Mouse (Mus musculus) forebrain, embryonic 11.5 days (tissue): ENCODE results near the gene Cd86. TPM values are rescaled to one million over a fixed set of nuclear protein-coding genes. Genes with fewer than 3 reads are reported as not detected.

Experiments used
- ATAC-seq: fragments of 200-750 bp; cut with Nextera tagmentation; replicated peaks from 2 replicates; pipeline ENCODE4 v1.8.0; 2017; ENCODE audit warnings: moderate TSS enrichment; ENCODE audit not compliant: low FRiP score
- DNase-seq: peaks from one replicate; pipeline ENCODE4 v3.0.0-alpha.2; 2017; ENCODE audit warnings: low spot score
- H3K27ac ChIP-seq: fragments of 300-500 bp; sonication (generic); 2 replicates; pipeline ENCODE4 v1.5.1; 2014; ENCODE audit warnings: low read depth, low read length
- H3K27me3 ChIP-seq: fragments of 300-500 bp; sonication (generic); 2 replicates; pipeline ENCODE4 v1.6.1; 2014; ENCODE audit warnings: mild to moderate bottlenecking, low read length, mixed read lengths; ENCODE audit not compliant: control insufficient read depth, insufficient read depth
- H3K36me3 ChIP-seq: fragments of 300-500 bp; sonication (generic); 2 replicates; pipeline ENCODE4 v1.6.1; 2014; ENCODE audit warnings: mild to moderate bottlenecking, low read length, moderate library complexity, mixed read lengths; ENCODE audit not compliant: control insufficient read depth, insufficient read depth
- H3K4me1 ChIP-seq: fragments of 300-500 bp; sonication (generic); replicated peaks from 2 replicates; pipeline ENCODE4 v1.6.1; 2014; ENCODE audit warnings: low read length, mixed read lengths; ENCODE audit not compliant: control insufficient read depth, insufficient read depth
- H3K4me2 ChIP-seq: fragments of 300-500 bp; sonication (generic); 2 replicates; pipeline ENCODE4 v1.6.1; 2014; ENCODE audit warnings: low read depth, mild to moderate bottlenecking, low read length, moderate library complexity, mixed read lengths; ENCODE audit not compliant: severe bottlenecking
- H3K4me3 ChIP-seq: fragments of 300-500 bp; sonication (generic); 2 replicates; pipeline ENCODE4 v1.5.1; 2014; ENCODE audit warnings: low read depth, low read length
- H3K9ac ChIP-seq: fragments of 300-500 bp; sonication (generic); 2 replicates; pipeline ENCODE4 v1.6.1; 2014; ENCODE audit warnings: low read length
- H3K9me3 ChIP-seq: fragments of 300-500 bp; sonication (generic); 2 replicates; pipeline ENCODE4 v1.6.1; 2016; ENCODE audit warnings: low read length, mixed read lengths; ENCODE audit not compliant: control insufficient read depth
- WGBS: fragments of 180-500 bp; shearing (Covaris S2); extraction: QIAGEN DNeasy Blood & Tissue Kit; methylation state at CpG from one replicate; pipeline ENCODE4 v1.1.7; 2014; 5-methylcytosine and 5-hydroxymethylcytosine counted together
- polyA plus RNA-seq: library from polyadenylated mRNA; unstranded; fragments of >200 nt; fragmentation: Nextera tagmentation; extraction: Ambion mirVana; gene quantifications from 2 replicates; pipeline ENCODE4 v1.2.1, GENCODE M21; 2014

The Cd86 gene
- polyA plus RNA-seq, 1 experiment from 2014 or later, result 1.4 TPM

DNA sequence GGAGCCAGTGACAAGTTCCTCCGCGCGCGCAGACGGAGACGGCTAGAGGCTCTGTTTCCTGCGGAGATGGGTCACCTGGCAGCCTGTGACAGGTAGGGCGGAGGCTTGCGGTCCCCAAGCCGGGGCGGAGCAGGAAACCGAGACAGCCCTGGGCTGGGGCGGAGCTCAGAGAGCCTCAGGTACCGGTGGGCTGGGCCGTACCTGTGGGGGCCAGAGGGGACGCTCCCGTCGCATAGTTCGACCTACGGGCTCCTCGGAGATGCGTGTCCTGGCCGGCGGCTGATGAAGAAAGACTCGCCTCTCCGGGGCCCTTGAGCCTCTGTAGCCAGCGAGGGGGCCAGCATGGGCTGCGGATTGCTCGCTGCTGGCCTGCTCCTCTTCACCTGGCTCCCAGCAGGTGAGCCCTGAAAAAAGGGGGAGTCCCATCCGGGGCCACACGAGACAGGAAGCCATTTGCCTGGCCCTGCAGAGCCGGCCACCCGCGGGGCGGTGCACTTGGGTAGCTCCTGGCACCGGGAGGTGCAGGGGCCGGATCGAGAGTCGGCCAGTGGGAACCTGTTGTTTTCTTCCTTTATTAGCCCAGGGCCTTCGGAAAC is 28.0 kb upstream of the Cd86 start, which contains the start of gene Ildr1:
Ildr1 (plus strand) TSS at position 161 of the 596 bp plus-strand sequence.
- Histone ChIP-seq H3K36me3 (no peaks in the 10 kb centered on the region), H3K27me3 (peaks cover 9% of the 10 kb centered on the region), H3K4me3 (peak within 1 kb of the TSS; percentile 34), H3K9me3 (no peaks in the 10 kb centered on the region), H3K9ac (peak within 1 kb of the TSS; percentile 55), H3K27ac (no peak within 1 kb of the TSS), H3K4me2 (peak within 1 kb of the TSS; percentile 83), H3K4me1 (peaks cover 4% of the 10 kb centered on the region; the same call in 1 of the 2 replicates)
- 1% methylated on average over 40 of the region's 40 CpGs for WGBS
- ATAC-seq (peak; percentile 42; the same call in 1 of the 2 replicates), DNase-seq (peak; percentile 56)

DNA sequence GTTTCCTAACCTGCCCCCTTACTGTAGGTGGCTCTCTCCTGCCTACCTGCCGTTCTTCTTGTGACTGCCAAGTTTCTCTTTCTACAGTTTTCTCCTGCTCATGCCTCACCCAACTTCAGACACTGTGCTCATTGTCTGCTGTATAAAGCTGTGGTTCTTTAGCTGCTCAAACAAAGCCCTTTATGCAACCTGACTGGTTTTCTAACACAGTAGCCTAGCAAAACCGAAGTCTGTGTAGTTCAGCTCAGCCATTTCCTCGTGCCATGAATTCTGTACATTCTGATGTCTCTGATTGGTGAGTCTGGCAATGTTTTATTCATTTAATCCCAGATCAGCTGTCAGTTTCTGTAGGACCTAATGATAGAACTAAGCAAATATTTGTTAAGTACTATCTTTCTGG is 25.6 kb upstream of the Cd86 start:
- ATAC-seq, result no peak
- no peaks in the 10 kb centered on the region for H3K36me3 ChIP-seq

DNA sequence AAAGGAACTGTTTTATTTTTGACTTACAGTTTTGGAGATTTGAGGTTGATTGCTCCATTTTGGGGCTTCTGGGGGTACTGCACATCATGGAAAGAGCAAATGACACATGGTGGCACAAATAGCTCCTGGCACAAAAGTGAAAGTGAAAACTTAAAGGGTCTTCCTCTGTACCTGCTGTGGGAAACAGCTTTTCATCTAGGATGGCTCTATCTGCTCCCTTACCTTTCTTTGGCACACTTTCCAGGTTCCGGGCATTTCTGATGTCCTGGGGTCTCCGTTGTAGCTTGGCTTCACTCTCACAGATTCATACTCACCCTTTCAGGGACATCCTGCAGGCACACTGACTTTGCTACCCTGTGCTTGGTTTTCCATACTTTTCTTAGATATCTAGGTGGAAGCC is 22.2 kb upstream of the Cd86 start:
- DNase-seq (no peak), ATAC-seq (no peak)
- Histone ChIP-seq H3K27ac (no peak overlapping the region), H3K9me3 (no peaks in the 10 kb centered on the region), H3K4me1 (no peaks in the 10 kb centered on the region), H3K9ac (no peak overlapping the region), H3K4me3 (no peak overlapping the region), H3K27me3 (peaks cover 2% of the 10 kb centered on the region; the same call in 1 of the 2 replicates), H3K36me3 (no peaks in the 10 kb centered on the region), H3K4me2 (no peak overlapping the region)
- whole genome bisulfite sequencing, result 90% methylated on average over 2 of the region's 2 CpGs

More for the DNA sequence above, 25.6 kb upstream of the Cd86 start:
- no peak for DNase-seq
- no peaks in the 10 kb centered on the region for H3K9me3 ChIP-seq
- peaks cover 4% of the 10 kb centered on the region; the same call in 1 of the 2 replicates for H3K4me1 ChIP-seq
- no peak overlapping the region for H3K4me2 ChIP-seq
- no peak overlapping the region for H3K27ac ChIP-seq
- H3K27me3 ChIP-seq, result peaks cover 9% of the 10 kb centered on the region
- no peak overlapping the region for H3K4me3 ChIP-seq
- no peak overlapping the region for H3K9ac ChIP-seq
- 69% methylated on average over 3 of the region's 3 CpGs for WGBS

DNA sequence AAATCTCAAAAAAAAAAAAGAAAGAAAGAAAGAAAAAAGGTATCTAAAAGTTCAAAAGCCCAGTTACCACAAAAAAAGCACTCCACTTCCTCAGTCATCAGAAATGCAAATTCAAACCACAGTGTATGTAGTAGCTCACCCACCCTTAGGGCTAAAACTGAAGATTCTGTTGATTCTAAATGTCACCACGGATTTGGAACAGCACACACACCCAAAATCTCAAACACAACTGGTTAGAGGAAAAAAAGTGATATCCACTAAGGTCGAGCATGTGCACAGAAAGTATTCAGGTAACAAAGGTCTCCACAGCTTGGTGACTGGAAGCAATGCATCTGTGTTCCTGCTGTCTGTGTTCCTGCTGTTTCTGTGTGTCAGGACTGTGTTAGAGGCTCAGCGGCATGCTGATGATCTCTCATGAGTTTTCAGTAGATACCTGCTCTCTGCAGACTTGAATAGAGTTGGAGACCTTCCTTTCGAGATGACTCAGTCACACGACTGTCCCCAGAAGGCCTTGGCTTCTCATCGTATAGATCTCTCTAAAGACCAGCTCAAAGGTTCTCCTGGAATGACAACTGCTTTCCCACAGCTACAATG is 18.5 kb upstream of the Cd86 start:
- Histone ChIP-seq H3K9ac (no peak overlapping the region), H3K4me3 (no peak overlapping the region), H3K27me3 (no peaks in the 10 kb centered on the region), H3K9me3 (no peaks in the 10 kb centered on the region), H3K27ac (no peak overlapping the region), H3K4me2 (no peak overlapping the region), H3K36me3 (no peaks in the 10 kb centered on the region), H3K4me1 (no peaks in the 10 kb centered on the region)
- ATAC-seq (no peak), DNase-seq (no peak)
- WGBS, result 82% methylated on average over 6 of the region's 6 CpGs

DNA sequence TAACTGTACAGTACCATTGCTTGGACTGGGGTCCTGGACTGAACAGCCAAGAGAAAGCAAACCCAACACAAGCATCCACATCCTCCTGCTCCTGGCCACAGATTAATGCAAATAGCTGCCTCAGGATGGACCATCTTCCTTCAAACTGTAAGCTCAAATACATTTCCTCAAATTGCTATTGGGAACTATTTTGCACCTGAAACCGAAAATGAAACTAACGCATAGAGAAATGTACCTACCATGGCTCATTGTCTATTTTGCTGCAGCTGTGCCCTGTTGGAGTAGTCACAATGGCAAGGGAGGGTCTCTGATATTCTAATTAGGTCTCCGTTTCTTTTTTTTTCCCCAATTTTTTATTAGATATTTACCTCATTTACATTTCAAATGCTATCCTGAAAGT is 15.9 kb upstream of the Cd86 start:
- whole genome bisulfite sequencing, result 90% methylated on average over 3 of the region's 3 CpGs
- no peak overlapping the region for H3K9ac ChIP-seq
- no peaks in the 10 kb centered on the region for H3K27me3 ChIP-seq
- DNase-seq, result no peak
- ATAC-seq, result no peak
- H3K4me2 ChIP-seq, result no peak overlapping the region
- H3K4me1 ChIP-seq, result no peaks in the 10 kb centered on the region
- H3K4me3 ChIP-seq, result no peak overlapping the region
- H3K9me3 ChIP-seq, result no peaks in the 10 kb centered on the region
- no peaks in the 10 kb centered on the region for H3K36me3 ChIP-seq
- H3K27ac ChIP-seq, result no peak overlapping the region

DNA sequence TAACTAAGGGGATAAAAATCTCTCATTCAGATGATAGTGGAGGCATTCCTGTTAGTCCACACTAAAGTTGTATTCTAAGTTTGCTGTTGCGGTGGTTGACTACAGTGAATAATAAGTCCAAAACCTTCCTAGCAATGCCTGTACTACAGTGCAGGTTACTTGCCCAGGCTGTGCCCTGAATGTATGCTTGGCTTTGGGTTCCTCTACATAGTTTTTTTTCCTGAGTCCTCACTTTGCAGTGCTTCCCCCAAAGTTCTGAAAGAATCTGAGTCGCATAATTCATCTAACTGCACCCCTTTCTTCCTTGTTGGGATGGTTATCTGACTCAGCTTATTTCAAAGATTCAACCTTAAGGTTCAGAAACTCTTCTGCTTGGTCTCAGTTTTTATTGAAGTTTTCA is 10.0 kb upstream of the Cd86 start:
- H3K4me2 ChIP-seq, result no peak overlapping the region
- no peak overlapping the region for H3K9ac ChIP-seq
- H3K36me3 ChIP-seq, result no peaks in the 10 kb centered on the region
- ATAC-seq (no peak), DNase-seq (no peak)
- no peaks in the 10 kb centered on the region for H3K27me3 ChIP-seq
- no peaks in the 10 kb centered on the region for H3K9me3 ChIP-seq
- H3K27ac ChIP-seq, result no peak overlapping the region
- H3K4me1 ChIP-seq, result no peaks in the 10 kb centered on the region
- no peak overlapping the region for H3K4me3 ChIP-seq
- 94% methylated on average over 2 of the region's 2 CpGs for WGBS

DNA sequence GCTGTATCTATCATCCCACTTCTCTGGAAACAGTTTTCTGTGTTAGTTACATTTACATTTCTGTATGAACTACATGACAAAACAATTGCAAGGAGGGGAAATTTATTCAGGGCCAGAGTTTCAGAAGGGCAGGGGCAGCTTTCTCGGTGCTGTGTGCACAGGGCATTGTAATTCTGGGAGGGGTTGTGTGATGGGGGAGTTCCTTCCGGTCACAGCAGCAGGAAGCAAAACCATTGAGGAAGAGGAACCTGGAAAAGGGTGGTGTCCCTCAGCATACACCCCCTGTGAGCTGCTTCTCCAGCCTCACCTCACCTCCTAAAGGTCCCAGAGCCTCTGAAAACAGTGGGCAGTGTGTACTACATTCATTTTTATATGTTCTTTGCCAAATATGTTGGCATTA is 9.4 kb upstream of the Cd86 start:
- H3K9me3 ChIP-seq, result no peaks in the 10 kb centered on the region

DNA sequence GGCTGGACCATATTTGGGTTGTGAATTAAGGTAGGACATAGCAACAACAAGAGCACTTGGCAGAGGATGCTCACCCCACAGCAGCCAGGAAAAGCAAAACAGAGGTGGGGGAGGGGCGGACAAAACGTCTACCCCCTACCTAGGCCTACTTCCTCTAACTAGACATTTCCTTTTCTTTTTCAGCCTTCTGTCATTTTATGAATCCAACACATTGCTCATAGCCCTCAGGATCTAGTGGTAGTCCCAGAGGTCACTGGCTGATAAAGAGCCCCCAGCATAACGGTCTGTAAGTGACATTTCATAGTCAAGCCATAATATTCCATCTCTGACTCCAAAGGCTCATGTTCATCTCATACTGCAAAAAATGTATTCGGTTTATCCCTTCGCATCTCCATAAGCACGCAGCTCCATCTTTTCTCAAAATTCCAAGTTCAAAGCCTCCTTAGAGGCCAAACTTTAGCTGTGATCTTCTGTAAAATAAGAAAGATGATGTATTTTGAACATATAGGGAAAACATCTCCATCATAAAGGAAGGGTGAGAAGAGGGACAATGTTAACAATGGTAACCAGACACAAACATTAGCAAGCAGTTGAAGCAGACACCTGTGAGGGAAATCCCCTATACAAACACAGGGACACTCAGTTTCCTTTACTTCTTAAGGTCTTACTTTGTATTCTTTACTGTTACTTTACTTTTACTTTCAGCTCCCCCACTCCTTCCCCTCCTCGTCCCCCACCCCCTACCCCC is 8.8 kb upstream of the Cd86 start:
- no peaks in the 10 kb centered on the region for H3K27me3 ChIP-seq
- no peak overlapping the region for H3K27ac ChIP-seq
- no peak for DNase-seq
- no peaks in the 10 kb centered on the region for H3K9me3 ChIP-seq
- H3K9ac ChIP-seq, result no peak overlapping the region
- no peak overlapping the region for H3K4me2 ChIP-seq
- H3K36me3 ChIP-seq, result no peaks in the 10 kb centered on the region
- no peaks in the 10 kb centered on the region for H3K4me1 ChIP-seq
- WGBS, result 76% methylated on average over 7 of the region's 7 CpGs
- ATAC-seq, result no peak
- H3K4me3 ChIP-seq, result no peak overlapping the region

More for the DNA sequence above, 9.4 kb upstream of the Cd86 start:
- no peak overlapping the region for H3K4me2 ChIP-seq
- H3K4me3 ChIP-seq, result no peak overlapping the region
- 60% methylated on average over 2 of the region's 2 CpGs for WGBS
- H3K4me1 ChIP-seq, result no peaks in the 10 kb centered on the region
- ATAC-seq, result no peak
- H3K9ac ChIP-seq, result no peak overlapping the region
- no peaks in the 10 kb centered on the region for H3K36me3 ChIP-seq
- H3K27me3 ChIP-seq, result no peaks in the 10 kb centered on the region
- no peak overlapping the region for H3K27ac ChIP-seq
- no peak for DNase-seq
